Mouse (Mus musculus) heart, embryonic 12.5 days (tissue): ENCODE results near the gene Nme7. TPM values are rescaled to one million over a fixed set of nuclear protein-coding genes. Genes with fewer than 3 reads are reported as not detected.

Experiments used
- ATAC-seq: fragments of 200-750 bp; cut with Nextera tagmentation; 2 replicates; pipeline ENCODE4 v1.8.0; 2017; ENCODE audit warnings: moderate TSS enrichment, moderate library complexity; ENCODE audit not compliant: insufficient number of reproducible peaks, low FRiP score
- H3K27ac ChIP-seq: fragments of 300-500 bp; sonication (generic); 2 replicates; pipeline ENCODE4 v1.5.1; 2016; ENCODE audit warnings: mild to moderate bottlenecking, moderate library complexity; ENCODE audit not compliant: poor library complexity, severe bottlenecking
- H3K27me3 ChIP-seq: fragments of 300-500 bp; sonication (generic); replicated peaks from 2 replicates; pipeline ENCODE4 v1.6.1; 2016; ENCODE audit warnings: mild to moderate bottlenecking, moderate library complexity
- H3K36me3 ChIP-seq: fragments of 300-500 bp; sonication (generic); 2 replicates; pipeline ENCODE4 v1.6.1; 2016; ENCODE audit warnings: mild to moderate bottlenecking, moderate library complexity
- H3K4me1 ChIP-seq: fragments of 300-500 bp; sonication (generic); replicated peaks from 2 replicates; pipeline ENCODE4 v1.6.1; 2016; ENCODE audit warnings: mild to moderate bottlenecking
- H3K4me2 ChIP-seq: fragments of 300-500 bp; sonication (generic); 2 replicates; pipeline ENCODE4 v1.6.1; 2016; ENCODE audit warnings: mild to moderate bottlenecking, moderate library complexity
- H3K4me3 ChIP-seq: fragments of 300-500 bp; sonication (generic); 2 replicates; pipeline ENCODE4 v1.5.1; 2016; ENCODE audit warnings: mild to moderate bottlenecking
- H3K9ac ChIP-seq: fragments of 300-500 bp; sonication (generic); 2 replicates; pipeline ENCODE4 v1.6.1; 2016; ENCODE audit warnings: mild to moderate bottlenecking, moderate library complexity
- H3K9me3 ChIP-seq: fragments of 300-500 bp; sonication (generic); replicated peaks from 2 replicates; pipeline ENCODE4 v1.6.1; 2016; ENCODE audit warnings: mild to moderate bottlenecking, moderate library complexity
- WGBS: fragments of 180-500 bp; shearing (Covaris S2); methylation state at CpG from one replicate; pipeline ENCODE4 v1.1.7; 2016; 5-methylcytosine and 5-hydroxymethylcytosine counted together
- polyA plus RNA-seq: library from polyadenylated mRNA; unstranded; fragments of >200 nt; fragmentation: Nextera tagmentation; extraction: Ambion mirVana; gene quantifications from 2 replicates; pipeline ENCODE4 v1.2.1, GENCODE M21; 2016

Nme7 gene
- 17.6 and 17.7 TPM in 2 replicates for polyA plus RNA-seq

DNA sequence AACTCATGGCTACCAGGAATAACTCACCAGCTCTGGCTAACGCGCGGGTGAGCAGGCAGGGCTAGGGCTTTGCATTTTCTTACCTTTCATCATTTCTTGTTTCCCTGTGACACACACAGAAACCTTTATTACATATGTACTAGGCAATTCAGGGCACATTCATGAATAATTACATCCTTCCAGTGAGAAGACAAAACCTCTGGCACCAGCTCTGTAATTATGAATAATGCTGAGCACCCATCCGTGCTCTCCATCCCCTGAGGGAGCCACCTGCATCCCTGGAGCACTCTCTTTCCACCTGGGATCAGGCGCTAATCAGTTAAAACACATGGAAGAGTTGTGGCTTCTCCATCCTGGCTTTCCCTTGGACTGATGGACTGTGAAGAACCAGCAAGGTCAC lies at the start of gene Nme7:
Nme7 (plus strand) TSS at position 301 of the 400 bp plus-strand sequence.
- 87% methylated on average over 5 of the region's 5 CpGs for WGBS
- no peak within 1 kb of the TSS for H3K4me2 ChIP-seq
- H3K9me3 ChIP-seq: no peaks in the 10 kb centered on the region
- H3K4me3 ChIP-seq: no peak within 1 kb of the TSS
- H3K36me3 ChIP-seq: peaks cover 39% of the 10 kb centered on the region
- ATAC-seq: no peak
- no peak within 1 kb of the TSS for H3K27ac ChIP-seq
- H3K9ac ChIP-seq: no peak within 1 kb of the TSS
- H3K27me3 ChIP-seq: no peaks in the 10 kb centered on the region
- H3K4me1 ChIP-seq: peaks cover 9% of the 10 kb centered on the region

DNA sequence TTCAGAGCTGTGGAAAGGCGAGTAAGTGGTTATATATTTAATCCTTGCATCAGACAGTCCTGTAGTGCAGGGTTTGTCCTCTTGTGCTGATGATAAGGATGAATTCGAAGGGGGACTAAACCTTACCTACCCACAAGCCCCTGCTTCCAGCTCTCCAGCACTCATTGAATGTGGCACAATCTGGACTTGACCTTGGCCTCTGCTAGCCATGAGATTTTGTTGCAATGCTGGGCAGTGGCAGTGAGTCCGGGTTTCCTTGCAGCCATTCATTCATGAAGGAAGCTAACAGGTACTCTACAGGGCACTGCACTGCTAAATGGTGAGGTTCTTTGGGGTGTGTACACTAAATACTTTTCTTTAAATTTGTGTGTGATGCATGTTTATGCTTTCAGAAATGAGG lies 49.1 kb upstream of the Nme7 start:
- H3K4me3 ChIP-seq: no peak overlapping the region
- H3K4me1 ChIP-seq: peaks cover 25% of the 10 kb centered on the region
- H3K27me3 ChIP-seq: no peaks in the 10 kb centered on the region
- no peaks in the 10 kb centered on the region for H3K9me3 ChIP-seq
- 64% methylated on average over 3 of the region's 3 CpGs for WGBS
- no peak for ATAC-seq
- H3K9ac ChIP-seq: no peak overlapping the region
- H3K36me3 ChIP-seq: peaks cover 10% of the 10 kb centered on the region
- H3K4me2 ChIP-seq: no peak overlapping the region
- H3K27ac ChIP-seq: no peak overlapping the region

DNA sequence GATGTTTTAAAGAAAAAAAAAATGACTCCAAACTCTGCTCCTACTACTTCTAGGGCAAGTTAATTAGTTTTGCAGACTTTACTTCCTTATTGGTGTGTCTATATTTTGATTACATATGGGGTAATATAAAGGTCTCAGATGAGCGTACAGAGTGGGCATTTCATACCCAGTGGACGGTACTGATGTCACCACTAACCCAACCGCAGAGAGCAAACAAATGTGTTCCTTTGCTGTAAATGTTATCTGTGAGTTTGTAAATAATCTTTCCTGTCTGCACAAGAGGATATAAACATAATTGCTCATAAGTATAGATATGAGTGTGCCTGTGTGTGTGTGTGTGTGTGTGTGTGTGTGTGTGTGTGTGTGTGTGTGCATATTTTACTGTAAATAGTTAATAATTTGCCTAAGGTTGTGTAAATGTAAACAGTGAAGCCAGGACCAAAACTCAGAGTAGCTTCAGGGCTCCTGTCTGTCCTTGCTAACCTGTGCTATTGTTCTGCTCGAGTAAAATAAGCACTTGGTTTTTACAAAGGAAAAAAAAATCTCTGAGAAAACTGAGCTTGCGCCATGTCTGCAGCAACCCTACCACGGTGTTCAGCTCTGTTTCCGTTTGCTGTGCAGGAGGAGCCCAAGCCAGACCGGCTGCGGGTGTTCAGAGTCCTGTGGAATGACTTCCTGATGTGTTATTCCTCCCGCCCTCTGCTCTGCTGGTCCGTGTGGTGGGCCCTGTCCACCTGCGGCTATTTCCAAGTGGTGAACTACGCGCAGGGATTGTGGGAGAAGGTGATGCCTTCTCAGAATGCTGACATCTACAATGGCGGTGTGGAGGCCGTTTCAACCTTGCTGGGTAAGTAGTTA lies 43.5 kb upstream of the Nme7 start:
- no peak overlapping the region for H3K9ac ChIP-seq
- H3K27me3 ChIP-seq: no peaks in the 10 kb centered on the region
- no peak overlapping the region for H3K4me3 ChIP-seq
- 0 out of 2 replicates have a peak, but pooled peaks cover 6% of the 10 kb centered on the region for H3K4me1 ChIP-seq
- no peak overlapping the region for H3K27ac ChIP-seq
- no peak overlapping the region for H3K4me2 ChIP-seq
- H3K9me3 ChIP-seq: no peaks in the 10 kb centered on the region
- H3K36me3 ChIP-seq: peaks cover 35% of the 10 kb centered on the region
- WGBS: 83% methylated on average over 16 of the region's 16 CpGs
- no peak for ATAC-seq

DNA sequence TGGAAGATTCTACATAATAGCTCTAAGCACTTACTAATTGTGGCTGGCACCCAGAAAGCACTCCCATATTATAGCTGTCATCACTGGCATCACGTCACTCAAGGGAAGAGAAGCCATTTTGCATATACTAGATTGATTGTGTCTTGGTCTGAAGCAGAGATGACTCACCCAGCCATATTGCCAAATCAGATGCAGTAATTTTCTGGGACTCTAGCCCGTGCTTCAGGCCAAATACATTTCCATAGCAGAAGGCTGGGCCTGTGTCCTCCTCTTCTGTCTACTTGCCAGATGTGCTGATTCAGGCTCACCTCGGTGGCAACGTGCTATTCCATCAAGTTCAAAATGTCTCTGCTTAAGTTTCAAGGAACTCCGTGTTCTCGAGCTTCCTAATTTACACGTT lies 42.4 kb upstream of the Nme7 start:
- H3K4me2 ChIP-seq: no peak overlapping the region
- 0 out of 2 replicates have a peak, but pooled peaks cover 6% of the 10 kb centered on the region for H3K4me1 ChIP-seq
- peaks cover 35% of the 10 kb centered on the region for H3K36me3 ChIP-seq
- H3K9me3 ChIP-seq: no peaks in the 10 kb centered on the region
- H3K9ac ChIP-seq: no peak overlapping the region
- no peak for ATAC-seq
- H3K4me3 ChIP-seq: no peak overlapping the region
- no peaks in the 10 kb centered on the region for H3K27me3 ChIP-seq
- no peak overlapping the region for H3K27ac ChIP-seq
- 85% methylated on average over 7 of the region's 7 CpGs for WGBS

DNA sequence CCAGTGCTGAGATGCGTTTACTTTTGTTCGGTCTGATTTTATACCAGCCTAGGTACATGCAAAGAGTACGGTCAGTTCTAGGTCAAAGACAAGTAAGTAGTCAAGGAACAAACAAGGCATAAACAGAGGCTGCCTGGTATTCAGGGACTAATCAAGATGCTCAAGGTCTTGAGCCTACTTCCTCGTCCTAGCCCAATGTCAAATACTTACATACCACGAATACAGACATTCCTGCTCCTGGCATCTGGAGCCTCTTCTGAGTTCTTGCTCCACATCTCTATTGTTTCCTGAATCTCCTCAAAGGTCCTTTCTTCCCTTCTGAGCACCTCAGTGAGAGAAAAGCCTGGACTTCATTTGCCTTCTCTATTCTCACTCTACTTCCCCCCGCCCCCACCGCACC lies 33.0 kb upstream of the Nme7 start:
- Histone ChIP-seq H3K9ac (no peak overlapping the region), H3K27me3 (no peaks in the 10 kb centered on the region), H3K27ac (no peak overlapping the region), H3K4me1 (no peaks in the 10 kb centered on the region), H3K4me2 (no peak overlapping the region), H3K4me3 (no peak overlapping the region), H3K9me3 (no peaks in the 10 kb centered on the region), H3K36me3 (no peaks in the 10 kb centered on the region)
- no peak for ATAC-seq
- 84% methylated on average over 7 of the region's 7 CpGs for WGBS

DNA sequence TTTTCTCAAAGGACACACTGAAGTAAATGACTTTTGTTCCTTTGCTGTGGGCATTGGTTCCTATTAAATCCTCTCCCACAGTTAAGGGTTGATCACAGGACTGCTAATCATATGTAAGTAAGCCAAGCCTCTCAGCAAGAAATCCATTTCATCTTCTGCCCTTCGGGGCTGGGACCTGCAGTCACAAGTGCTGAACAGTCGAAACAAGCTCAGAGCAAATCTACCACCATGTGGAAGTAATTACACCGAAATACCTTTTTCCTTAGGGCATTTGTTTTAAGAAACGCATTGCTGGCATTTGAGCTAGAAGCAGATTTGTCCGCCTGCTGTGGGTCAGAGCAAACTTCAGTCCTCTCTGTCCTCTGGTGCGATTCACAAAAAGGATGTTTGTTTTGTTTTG lies 30.3 kb upstream of the Nme7 start:
- ATAC-seq: no peak

DNA sequence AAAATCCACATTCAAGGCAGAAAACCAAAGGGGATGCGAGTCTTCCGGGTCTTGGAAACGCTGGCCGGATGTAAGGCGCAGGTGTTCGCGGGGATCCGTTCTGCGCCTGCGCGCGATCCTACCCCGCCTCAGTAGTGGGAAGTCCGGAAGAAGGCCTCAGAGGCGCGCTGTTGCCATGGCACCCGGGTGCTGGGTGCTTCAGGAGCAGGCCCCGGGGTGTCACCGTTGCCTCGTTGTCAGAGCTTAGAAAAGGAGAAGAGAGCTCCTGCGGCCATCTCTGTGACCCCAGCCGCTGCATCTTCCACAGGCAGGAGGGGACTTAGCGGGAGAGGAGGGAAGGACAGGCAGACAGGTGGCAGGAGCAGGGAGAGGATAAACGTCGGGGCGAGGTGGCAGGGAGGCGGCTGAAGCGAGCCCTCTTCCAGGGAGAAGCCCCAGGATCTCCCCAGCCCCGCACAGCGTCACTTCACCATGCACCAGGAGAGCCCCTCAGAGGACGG lies 28.4 kb upstream of the Nme7 start, which contains the start of gene Ccdc181:
Ccdc181 (plus strand) TSS at position 131 of the 500 bp plus-strand sequence.
- H3K9me3 ChIP-seq: no peaks in the 10 kb centered on the region
- peak within 1 kb of the TSS; percentile 90 for H3K4me2 ChIP-seq
- no peak within 1 kb of the TSS; the same call in 1 of the 2 replicates for H3K27ac ChIP-seq
- H3K4me3 ChIP-seq: peak within 1 kb of the TSS; percentile 63
- H3K4me1 ChIP-seq: no peaks in the 10 kb centered on the region
- peak within 1 kb of the TSS; percentile 73 for H3K9ac ChIP-seq
- H3K27me3 ChIP-seq: no peaks in the 10 kb centered on the region
- 0 out of 2 replicates have a peak, but pooled peaks cover 2% of the 10 kb centered on the region for H3K36me3 ChIP-seq
- WGBS: under 1% methylated on average over 31 of the region's 31 CpGs
- peak; percentile 99 for ATAC-seq

More for the DNA sequence above, 30.3 kb upstream of the Nme7 start:
- no peaks in the 10 kb centered on the region for H3K9me3 ChIP-seq
- H3K9ac ChIP-seq: no peak overlapping the region
- H3K4me3 ChIP-seq: no peak overlapping the region
- H3K4me1 ChIP-seq: no peaks in the 10 kb centered on the region
- WGBS: 59% methylated on average over 6 of the region's 6 CpGs
- H3K27ac ChIP-seq: no peak overlapping the region
- no peak overlapping the region for H3K4me2 ChIP-seq
- H3K27me3 ChIP-seq: no peaks in the 10 kb centered on the region
- H3K36me3 ChIP-seq: no peaks in the 10 kb centered on the region

DNA sequence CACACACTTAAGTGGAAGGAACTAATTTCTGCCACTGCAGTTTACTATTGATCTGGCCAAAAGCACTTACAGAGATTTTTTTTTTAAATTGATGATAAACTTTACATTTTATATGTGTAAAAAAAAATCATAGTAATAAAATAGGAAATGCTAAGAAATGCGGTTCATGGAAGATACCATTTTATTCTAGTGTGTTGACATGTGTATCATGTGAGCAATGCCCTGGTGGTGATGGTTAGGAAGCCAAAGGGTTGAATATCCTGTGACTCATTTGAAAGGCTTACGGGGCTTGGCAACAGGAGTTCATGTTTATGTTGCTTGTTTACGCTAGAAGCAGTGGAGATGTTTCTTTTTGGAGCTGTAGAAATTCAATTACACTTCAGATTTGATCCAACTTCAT lies 27.4 kb upstream of the Nme7 start:
- Histone ChIP-seq H3K4me1 (no peaks in the 10 kb centered on the region), H3K9me3 (no peaks in the 10 kb centered on the region), H3K27me3 (no peaks in the 10 kb centered on the region), H3K36me3 (0 out of 2 replicates have a peak, but pooled peaks cover 3% of the 10 kb centered on the region), H3K9ac (no peak overlapping the region), H3K27ac (no peak overlapping the region), H3K4me2 (no peak overlapping the region), H3K4me3 (no peak overlapping the region)
- 85% methylated on average over 3 of the region's 3 CpGs for WGBS
- no peak for ATAC-seq

DNA sequence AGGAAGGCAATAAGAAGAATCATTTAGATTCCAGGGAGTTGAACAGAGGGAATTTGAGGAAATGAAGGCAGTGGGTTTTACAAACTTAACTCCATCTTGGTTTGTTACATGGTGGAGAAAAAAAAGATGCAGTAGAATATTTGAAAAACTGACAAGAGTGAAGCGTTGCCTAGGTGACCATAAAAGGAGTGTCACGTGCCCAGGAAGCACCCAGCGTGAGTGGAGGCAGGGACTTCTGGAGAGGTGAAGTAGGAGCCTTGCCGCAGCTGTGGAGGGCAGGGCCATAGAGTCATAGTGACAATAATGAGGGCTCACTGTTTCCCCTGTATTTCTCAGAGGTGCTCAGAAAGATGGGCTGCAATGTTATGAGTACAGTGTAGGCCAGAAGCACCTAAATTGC lies 24.6 kb upstream of the Nme7 start:
- no peak overlapping the region for H3K4me3 ChIP-seq
- H3K9me3 ChIP-seq: no peaks in the 10 kb centered on the region
- no peak for ATAC-seq
- H3K4me1 ChIP-seq: no peaks in the 10 kb centered on the region
- no peak overlapping the region for H3K4me2 ChIP-seq
- WGBS: 56% methylated on average over 4 of the region's 4 CpGs
- peaks cover 5% of the 10 kb centered on the region; the same call in 1 of the 2 replicates for H3K36me3 ChIP-seq
- H3K27ac ChIP-seq: no peak overlapping the region
- H3K27me3 ChIP-seq: no peaks in the 10 kb centered on the region
- no peak overlapping the region for H3K9ac ChIP-seq

DNA sequence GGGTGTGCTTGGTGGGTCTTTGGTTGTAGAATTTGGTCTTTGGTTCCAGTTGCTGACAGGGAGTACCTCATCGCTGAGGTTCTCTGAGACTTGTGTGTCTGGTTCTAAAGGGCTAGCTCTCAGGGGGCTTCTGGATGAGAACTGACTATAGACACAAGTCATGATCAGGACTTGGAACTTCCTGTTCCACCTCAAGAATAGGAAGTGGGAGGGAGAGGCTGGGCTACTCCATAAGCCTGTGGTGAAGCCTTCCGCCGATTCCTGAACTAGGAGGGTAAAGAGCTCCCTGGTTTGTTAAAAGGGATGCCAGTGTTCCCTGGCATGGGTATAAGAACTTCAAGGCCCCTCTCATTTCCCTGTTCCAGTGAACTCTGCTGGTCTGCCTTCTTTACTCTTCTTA lies 19.9 kb upstream of the Nme7 start:
- no peaks in the 10 kb centered on the region for H3K9me3 ChIP-seq
- no peak overlapping the region for H3K9ac ChIP-seq
- H3K4me1 ChIP-seq: 0 out of 2 replicates have a peak, but pooled peaks cover 3% of the 10 kb centered on the region
- no peak overlapping the region for H3K4me3 ChIP-seq
- peaks cover 7% of the 10 kb centered on the region for H3K36me3 ChIP-seq
- H3K27ac ChIP-seq: no peak overlapping the region
- no peak for ATAC-seq
- 93% methylated on average over 3 of the region's 3 CpGs for WGBS
- no peak overlapping the region for H3K4me2 ChIP-seq
- no peaks in the 10 kb centered on the region for H3K27me3 ChIP-seq

DNA sequence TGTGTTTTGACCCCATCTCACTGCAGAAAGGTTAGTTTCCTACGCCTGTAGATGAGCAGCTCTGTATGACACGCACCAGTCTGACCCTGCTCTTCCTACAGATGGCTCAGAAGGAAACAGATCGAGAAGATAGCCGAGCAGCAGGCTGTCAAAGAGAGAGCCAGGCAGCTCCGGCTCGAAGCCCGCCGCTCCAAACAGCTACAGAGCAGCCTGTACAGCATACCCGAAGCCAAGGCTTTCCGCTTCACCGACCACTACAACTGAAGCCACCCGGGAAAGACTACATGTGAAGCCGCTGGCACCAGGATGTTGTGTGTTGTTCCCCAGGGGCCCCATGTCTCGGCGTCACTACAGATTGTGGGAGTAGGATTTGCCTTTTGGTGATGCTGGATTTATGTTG lies 16.5 kb upstream of the Nme7 start:
- Histone ChIP-seq H3K4me1 (0 out of 2 replicates have a peak, but pooled peaks cover 3% of the 10 kb centered on the region), H3K9me3 (no peaks in the 10 kb centered on the region), H3K27me3 (no peaks in the 10 kb centered on the region), H3K4me3 (no peak overlapping the region), H3K36me3 (peaks cover 25% of the 10 kb centered on the region), H3K27ac (no peak overlapping the region), H3K4me2 (no peak overlapping the region), H3K9ac (no peak overlapping the region)
- WGBS: 51% methylated on average over 15 of the region's 15 CpGs
- no peak for ATAC-seq
